Mouse (Mus musculus) erythroblast, embryonic 14.5 days (primary cell): Measurements from ENCODE around the gene Ankrd1. TPM values are rescaled to one million over a fixed set of nuclear protein-coding genes. Genes with fewer than 3 reads are reported as not detected.

ENCODE experiments used
- H3K27me3 ChIP-seq: 2 replicates; pipeline ENCODE4 v1.6.1; 2012; ENCODE audit warnings: inconsistent platforms; ENCODE audit not compliant: control insufficient read depth
- H3K36me3 ChIP-seq: 2 replicates; pipeline ENCODE4 v1.6.1; 2012; ENCODE audit warnings: mild to moderate bottlenecking, inconsistent platforms; ENCODE audit not compliant: control insufficient read depth
- H3K4me1 ChIP-seq: 2 replicates; pipeline ENCODE4 v1.6.1; 2012; ENCODE audit warnings: inconsistent platforms; ENCODE audit not compliant: control insufficient read depth
- H3K4me3 ChIP-seq: replicated peaks from 2 replicates; pipeline ENCODE3; 2012; ENCODE audit warnings: moderate library complexity, mild to moderate bottlenecking, inconsistent platforms
- H3K9me3 ChIP-seq: 2 replicates; pipeline ENCODE4 v1.6.1; 2012; ENCODE audit warnings: low read length, inconsistent platforms, mixed read lengths; ENCODE audit not compliant: control insufficient read depth
- GATA1 ChIP-seq: IDR thresholded peaks from 2 replicates; pipeline ENCODE4 v1.6.1; 2012; ENCODE audit warnings: low read length, inconsistent platforms, mixed read lengths
- TAL1 ChIP-seq: IDR thresholded peaks from 3 replicates; pipeline ENCODE4 v1.6.1; 2012; ENCODE audit warnings: low read length, inconsistent platforms, mixed read lengths
- polyA plus RNA-seq: library from polyadenylated mRNA; stranded (reverse); fragments of >175 nt; gene quantifications from 2 replicates; pipeline ENCODE4 v1.2.3, GENCODE M21; 2012

Ankrd1 gene
- polyA plus RNA-seq, 1 experiment, result not detected

- Histone ChIP-seq H3K9me3 (no peaks in the 10 kb centered on the region), H3K36me3 (peaks cover 18% of the 10 kb centered on the region), H3K27me3 (peaks cover 14% of the 10 kb centered on the region), H3K4me3 (peak within 1 kb of the TSS; percentile 87), H3K4me1 (peaks cover 22% of the 10 kb centered on the region)
- TF ChIP-seq TAL1 (no peak), GATA1 (no peak)
These were observed 36.4 kb downstream of the Ankrd1 start, which contains the start of gene Rpp30 for GRCm38 (mm10) chr19:36083262-36084225. TSS of gene Rpp30 (plus strand) at chr19:36083716.

GRCm38 (mm10) chr19:36082606-36083261 is 37.2 kb downstream of the Ankrd1 start:
- H3K9me3 ChIP-seq, result no peaks in the 10 kb centered on the region
- peak overlapping the region; percentile 87 for H3K4me3 ChIP-seq
- peaks cover 22% of the 10 kb centered on the region for H3K4me1 ChIP-seq
- H3K36me3 ChIP-seq, result peaks cover 10% of the 10 kb centered on the region
- peaks cover 14% of the 10 kb centered on the region for H3K27me3 ChIP-seq
- TF ChIP-seq TAL1 (no peak), GATA1 (no peak)

GRCm38 (mm10) chr19:36062801-36063529 is 56.9 kb downstream of the Ankrd1 start:
- Histone ChIP-seq H3K4me3 (no peak overlapping the region), H3K27me3 (peaks cover 15% of the 10 kb centered on the region), H3K9me3 (no peaks in the 10 kb centered on the region), H3K4me1 (no peaks in the 10 kb centered on the region), H3K36me3 (no peaks in the 10 kb centered on the region)
- TF ChIP-seq GATA1 (no peak), TAL1 (no peak)

Other genes starting within 250 kb of the Ankrd1 start
- gene Htr7, start 62.6 kb downstream of the Ankrd1 start, polyA plus RNA-seq, result not detected in 2 replicates
- 0.47 and 0.84 TPM in 2 replicates for gene Rpp30, start 36.4 kb downstream of the Ankrd1 start, polyA plus RNA-seq
- gene Pcgf5, start 228.2 kb upstream of the Ankrd1 start, polyA plus RNA-seq, result 0.57 and 0.65 TPM in 2 replicates